Mouse (Mus musculus): ENCODE data around the gene Dab2ip.

The Dab2ip gene

DNA sequence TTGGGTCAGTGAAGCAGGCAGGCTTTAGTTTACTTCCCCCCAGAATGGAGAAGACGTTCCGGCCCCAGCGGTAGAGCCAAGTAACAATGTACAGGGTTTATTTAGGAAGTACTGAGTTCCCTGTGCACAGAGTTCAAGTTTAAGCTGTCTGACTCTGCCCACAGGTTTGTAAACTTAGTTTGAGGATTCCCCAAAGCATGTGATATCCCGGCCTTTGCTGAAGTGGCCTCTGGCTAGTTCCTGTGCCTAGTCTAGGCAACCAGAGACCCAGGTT lies 65.0 kb downstream of the Dab2ip start:
- no peak for DNase-seq (ENCODE audit: low read depth)

DNA sequence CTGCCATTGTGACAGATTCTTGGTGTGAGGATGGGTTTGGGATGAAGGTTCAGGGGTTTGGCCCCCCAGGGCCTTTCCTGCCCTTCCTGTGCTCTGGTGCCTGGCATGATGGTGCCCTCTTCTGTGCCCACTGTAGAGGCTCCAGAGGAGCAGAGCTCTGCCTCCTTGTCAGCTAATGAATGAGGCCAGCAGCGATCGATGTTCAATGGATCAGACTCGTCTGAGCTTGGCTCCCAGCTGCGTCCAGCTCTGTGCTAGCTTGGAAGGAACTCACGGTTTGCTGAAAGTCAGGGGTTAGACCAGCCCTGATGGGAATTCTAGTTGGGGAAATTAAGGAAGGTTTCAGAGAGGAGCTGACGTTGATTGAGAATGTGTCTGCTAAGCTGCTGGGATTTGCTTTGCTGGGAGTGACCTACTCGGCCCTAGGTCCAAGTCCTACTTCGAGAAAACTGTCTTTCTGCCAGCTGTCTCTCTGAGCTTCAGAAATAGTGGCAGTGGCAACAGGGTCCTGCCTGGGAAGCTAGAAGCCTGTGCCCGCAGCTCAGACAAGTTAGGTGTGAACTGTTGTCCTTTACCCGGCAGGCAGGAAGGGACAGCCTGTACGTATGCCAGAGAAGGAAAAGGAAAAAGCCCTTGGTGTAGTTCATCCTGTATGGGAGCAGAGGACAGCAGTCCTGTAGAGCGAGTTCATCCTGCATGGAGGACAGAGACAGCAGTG lies 65.5 kb downstream of the Dab2ip start:
- no peak for DNase-seq (ENCODE audit: low read depth)

DNA sequence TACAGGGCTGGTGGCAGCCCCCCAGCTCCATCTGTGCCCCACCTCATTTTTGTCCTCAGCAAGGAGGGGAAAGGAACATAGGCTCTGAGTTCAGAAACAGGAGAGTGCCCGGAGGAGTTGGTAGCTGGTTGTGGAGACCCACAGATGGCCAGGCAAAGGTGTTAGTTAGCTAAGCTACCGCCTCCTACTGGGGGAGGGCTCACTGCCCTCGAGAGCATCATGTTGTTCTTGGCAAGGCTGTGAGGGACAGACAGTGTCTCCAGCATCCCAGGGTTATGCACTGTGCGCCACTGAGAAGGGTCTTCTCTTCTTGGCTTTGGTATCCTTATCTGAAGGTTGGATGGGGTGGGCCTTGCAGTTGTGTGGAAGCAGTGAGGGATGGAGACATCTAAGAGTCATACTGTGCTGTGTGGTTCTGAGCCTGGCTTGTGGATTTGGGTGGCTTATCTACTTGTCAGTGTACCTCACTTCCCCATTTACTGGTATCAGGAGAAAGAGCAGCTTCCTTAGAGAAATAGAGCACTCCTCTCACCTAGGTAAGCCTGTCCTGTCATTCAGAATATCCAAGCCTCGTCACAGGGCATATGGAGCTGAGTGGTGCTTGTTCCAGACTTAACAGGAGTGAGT lies 66.4 kb downstream of the Dab2ip start:
- no peak for DNase-seq (ENCODE audit: low read depth)

DNA sequence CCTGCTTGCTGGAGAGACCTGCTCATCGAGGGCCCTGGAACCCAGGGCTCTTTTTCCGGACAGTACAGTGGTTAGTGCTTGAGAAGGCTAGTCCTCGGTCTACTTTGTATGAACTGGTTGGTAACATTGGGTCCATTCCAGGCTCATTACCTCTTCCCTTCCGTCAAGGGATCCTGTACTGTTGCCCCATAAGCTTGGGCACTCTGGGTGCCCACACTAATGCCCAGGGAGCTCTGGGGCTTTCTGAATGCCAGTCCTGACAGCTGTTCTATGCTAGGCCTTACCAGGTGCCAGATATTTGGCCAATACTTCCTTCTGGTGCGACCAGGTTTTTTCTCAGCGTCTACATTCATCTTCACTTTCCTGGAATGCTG lies 66.9 kb downstream of the Dab2ip start:
- no peak for DNase-seq (ENCODE audit: low read depth)

DNA sequence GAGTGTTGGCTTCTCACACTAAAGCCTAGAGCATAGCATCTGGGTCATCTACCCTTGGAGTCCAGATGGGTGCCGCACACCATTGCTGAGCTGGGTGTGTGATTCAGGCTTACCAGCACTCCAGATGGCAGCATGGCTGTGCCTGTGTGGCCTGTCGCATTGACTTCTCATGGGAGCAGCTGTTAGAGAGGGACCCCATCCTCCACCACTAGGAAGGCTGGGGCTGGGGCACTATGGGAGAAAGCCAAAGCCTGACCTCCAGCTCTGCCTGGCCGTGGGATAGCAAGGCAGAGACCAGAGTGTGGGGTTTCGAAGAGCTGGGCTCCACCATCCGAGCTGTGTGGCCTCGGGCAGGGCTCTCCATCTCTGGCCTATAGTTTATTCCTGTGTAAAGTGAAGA lies 67.5 kb downstream of the Dab2ip start:
- no peak for DNase-seq (ENCODE audit: low read depth)

DNA sequence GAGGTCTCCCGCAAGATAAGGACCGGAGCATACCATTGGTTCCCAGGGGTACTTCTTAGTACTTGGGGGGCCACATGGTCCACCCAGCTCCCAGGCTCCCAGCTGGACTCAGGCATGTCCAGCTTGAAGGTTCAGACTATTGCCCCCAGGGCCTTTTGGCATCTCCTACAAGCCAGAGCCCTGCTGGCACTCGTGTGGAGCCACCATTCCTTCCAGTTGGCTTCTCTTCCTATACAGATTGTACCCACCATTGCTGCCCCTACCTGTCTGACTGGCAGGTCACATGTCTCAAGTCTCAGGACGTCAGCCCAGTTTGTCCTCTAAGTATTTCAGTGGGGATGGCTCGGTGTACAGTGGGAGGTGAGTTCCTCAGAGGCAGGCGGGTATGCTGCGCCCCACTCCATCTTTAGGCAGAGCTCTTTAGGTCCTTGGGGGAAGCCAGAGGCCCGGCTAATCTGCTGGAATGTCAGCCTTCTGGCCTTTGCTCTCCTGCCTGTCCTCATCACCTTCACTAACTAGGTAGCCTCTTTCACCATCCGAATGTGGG lies 68.2 kb downstream of the Dab2ip start:
- DNase-seq (ENCODE audit: low read depth) = no peak

DNA sequence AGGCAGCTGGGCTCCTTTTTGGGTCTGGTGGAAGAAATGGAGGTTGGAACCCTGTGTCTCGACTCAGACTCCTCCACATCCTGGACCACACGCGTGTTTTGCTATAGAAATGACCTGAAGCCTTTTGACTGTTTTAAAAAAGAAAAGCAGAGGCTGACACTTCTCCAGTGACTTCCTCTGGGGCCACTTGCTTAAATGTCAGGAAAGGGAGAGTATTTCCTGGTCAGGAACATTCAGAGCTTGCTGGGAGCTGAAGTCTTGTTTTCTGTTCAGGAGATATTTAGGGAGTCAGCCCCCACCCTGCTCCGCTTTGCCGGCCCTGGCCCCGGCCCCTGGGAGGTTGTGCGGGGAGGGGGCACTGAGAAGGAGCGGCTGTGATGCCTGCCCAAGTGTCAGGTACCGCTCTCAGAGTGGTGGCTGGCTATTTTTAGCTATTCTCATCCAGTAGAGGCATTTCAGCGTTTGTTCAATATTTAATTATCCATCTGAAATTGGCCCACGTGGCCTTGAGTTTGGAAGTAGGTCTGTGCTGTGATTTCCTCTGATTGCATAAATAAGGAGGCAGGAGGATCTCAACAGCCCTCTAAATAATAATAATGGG lies 69.3 kb downstream of the Dab2ip start:
- no peak for DNase-seq (ENCODE audit: low read depth)

DNA sequence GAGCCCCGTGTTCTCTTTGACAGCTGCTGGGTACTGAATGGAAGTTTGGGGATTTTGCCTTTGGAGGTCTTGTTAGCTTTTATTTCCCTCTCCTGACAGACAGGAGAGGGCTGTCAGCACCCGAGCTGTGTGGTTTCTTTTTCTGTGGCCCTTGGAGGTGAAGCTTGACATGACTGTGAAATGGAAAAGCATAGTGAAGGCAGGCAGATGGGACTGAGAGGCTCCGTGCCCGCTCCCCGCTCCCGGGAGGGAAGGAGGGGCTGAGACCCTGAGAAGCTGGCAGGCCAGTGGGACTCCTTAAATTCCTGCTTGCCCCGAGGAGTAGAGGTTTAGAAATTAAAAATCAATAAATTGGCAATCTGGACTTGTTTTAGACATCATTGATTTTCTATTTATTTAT lies 70.0 kb downstream of the Dab2ip start:
- DNase-seq (ENCODE audit: low read depth) = no peak

DNA sequence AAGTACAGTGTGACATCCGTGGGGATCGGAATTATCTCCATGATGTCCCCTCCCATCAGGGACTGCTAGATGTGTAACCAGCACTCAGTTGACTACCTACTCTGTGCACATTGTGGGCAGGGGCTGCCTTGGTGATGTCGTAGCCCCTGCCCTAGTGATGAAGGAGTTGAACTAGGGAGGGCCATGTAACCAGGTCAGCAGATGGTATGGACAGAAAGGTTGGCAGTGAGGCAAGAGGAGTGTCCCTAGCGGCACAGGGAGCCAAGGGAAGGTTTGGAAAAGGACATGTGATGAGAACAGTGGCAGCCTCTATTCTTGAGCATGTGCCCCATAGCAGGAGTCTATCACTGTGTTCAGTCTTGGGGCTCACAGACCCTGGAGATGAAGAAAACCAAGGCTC lies 70.6 kb downstream of the Dab2ip start:
- DNase-seq (ENCODE audit: low read depth) = no peak

DNA sequence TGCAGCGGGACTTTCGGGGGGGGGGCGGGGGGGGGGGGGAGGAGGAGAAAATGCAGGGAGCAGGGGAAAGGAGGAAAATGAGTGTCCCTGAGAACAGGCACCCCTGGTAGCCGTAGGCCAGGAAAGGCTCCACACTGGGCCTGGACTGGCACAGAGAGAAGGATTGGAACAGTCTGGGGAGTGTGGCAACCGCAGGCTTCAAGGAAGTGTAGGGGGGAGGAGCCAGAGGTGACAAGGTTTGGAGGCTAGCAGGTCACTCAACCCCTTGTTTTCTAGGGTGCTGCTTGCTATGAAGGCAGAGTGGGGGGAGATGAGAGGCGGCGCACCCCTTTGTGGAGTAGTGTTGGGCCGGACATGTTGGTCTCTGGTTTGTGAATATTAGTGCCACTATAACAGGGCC lies 71.1 kb downstream of the Dab2ip start:
- no peak for DNase-seq (ENCODE audit: low read depth)

DNA sequence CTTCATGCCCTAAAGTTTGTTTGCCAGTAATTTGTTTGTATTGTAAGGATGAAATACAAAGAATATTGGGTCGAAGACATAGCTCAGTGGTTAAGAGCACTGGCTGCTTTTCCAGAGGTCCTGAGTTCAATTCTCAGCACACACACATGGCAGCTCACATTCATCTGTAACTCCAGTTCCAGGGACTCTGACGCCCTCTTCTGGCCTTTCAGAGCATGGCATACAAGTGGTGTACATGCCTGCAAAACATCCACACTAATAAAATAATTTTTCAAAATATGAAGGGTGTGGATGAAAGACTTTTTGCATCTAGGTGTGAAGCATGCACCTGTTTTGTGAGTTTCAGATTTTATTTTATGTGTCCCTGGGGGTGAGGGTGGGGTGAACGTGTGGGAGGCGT lies 75.3 kb downstream of the Dab2ip start:
- no peak for DNase-seq (ENCODE audit: low read depth)

DNA sequence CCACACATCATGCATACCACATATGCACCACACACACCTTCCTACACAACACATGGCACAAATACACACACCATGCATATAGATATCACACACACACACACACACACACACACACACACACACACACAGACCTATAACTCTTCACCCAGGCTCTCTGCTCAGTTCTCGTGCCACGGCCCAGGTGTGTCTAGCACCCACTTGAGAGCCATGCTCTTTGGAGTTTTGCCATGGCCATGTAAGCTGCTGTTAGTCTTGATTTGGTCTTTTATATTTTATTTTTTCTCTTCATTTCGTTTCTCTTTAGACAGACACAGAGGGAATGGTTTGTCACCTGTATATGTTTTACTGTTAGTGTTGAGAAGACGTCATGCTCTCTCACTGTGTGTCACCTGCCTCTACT lies 76.9 kb downstream of the Dab2ip start:
- DNase-seq (ENCODE audit: low read depth) = no peak

DNA sequence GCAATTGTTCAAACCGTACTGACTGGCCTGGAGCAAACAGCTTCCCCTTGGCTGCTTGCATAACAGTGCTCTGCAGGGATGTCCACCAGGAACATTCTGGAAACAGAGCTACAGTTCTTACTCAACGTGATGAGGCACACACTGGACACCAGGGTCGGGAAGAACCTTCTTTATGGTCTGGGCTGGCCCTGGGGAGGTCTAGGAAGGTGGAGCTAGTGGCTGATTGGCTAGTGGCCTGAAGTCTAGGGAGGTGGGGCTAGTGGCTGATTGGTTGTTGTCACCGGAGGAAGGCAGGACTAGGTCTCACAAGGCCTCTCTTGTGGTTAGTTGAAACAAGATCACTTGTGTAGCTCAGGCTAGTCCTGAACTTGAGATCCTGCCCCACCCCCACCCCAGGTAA lies 77.5 kb downstream of the Dab2ip start:
- DNase-seq (ENCODE audit: low read depth) = no peak

DNA sequence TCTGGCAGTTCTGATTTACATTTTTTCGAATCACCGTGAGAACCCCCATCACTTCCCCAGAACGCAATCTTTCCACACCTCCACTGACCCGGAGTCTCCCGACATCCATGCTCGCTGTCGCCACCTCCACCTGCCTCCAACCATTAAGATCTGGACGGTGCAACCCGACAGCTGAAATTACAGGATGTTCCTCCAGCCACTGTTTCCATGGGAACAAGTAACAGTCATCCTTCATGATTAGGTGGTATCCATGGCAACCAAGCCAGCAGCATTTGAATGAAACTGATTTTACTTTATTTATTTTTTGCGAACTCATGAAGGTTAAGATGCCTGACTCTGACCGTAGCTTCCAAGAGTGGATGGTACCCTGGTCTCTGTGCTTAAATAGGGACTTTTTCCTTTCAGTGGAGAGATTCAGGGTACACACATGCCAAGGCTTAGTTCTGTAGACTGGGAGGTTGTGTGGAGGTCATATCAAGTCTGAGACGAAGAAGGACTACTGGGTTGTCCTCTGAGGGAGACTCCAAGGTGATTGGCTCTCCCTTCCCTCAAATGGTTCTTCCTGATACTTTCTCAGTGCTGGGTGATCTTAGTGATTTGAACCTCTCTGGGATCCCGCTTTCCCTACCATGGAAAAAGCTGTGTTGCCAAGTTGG lies 79.9 kb downstream of the Dab2ip start:
- no peak for DNase-seq (ENCODE audit: low read depth)

DNA sequence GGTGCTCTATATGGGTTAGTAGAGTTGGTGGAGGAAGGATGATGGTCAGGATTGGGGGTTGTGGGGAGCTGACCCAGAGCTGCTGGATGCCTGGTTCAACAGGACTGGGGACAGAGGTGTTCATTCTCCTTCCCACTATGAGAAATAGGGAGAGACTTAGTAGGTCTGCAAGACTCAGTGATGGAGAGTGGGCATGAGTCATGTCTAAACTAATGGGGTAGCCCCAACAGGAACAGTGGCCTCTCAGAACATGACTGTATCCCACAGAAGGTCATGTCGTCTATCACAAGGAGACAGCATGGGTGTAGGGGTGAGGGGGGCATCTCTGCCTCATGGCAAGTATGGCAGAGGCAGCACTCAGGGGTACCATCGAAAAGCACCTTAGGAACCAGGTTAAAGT lies 81.7 kb downstream of the Dab2ip start:
- DNase-seq (ENCODE audit: low read depth) = no peak

DNA sequence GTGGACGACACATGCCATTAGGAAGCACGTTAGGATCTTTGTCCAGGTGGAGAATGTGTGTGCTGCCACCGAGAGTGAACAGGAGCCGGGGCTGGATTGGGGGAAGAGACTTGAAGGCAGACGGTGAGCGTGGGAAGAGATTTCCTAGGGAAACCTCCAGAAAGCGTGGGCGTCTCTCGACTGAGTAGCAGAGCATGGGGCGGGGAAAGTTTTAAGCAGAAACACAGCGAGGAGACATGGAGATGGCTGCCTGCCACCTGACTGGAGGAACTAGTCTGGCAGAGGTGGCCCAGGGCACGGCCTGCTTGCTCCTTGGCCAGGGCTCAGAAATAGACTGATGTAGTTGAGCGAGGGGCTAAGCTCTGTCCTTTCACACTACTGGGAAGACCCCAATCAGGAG lies 82.5 kb downstream of the Dab2ip start:
- no peak for DNase-seq (ENCODE audit: low read depth)

DNA sequence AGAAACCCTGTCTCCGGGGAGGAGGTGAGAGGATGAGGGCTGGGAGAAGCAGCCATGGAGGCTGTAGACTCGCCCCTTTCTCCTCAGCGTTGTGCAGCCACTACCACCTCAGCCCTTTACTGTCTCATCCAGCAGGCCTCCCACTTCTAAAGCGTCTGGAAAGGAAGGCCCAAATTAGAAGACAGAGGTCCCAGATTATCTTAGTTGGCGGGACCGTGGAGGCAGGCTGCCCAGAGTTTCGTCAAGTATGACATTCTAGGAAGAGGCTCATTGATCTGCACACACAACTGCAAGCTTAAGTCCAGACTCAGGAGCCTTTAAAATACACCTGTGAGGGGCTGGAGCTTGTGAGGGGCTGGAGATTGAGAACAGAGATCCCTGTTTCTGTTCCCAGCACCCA lies 84.2 kb downstream of the Dab2ip start:
- no peak for DNase-seq (ENCODE audit: low read depth)

DNA sequence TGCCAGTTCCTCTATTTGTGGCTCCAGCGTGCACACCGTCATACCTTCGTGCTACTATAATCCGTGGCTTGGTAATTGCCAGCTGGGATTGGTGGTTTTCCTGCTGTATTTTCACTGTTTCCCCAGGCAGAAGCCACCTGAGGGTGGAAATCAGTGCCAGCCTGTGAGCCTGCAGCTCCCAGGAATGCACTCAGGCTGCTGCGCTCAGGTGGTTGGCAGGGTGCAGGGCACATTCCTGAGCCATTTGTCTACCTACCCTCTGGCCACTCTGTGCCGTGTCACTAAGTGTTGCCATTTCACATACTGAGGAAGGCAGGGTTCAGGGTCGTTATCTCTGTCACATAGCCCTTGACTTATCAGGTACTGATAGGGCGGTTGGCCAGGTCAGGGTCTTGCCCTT lies 88.5 kb downstream of the Dab2ip start:
- DNase-seq (ENCODE audit: low read depth) = no peak

DNA sequence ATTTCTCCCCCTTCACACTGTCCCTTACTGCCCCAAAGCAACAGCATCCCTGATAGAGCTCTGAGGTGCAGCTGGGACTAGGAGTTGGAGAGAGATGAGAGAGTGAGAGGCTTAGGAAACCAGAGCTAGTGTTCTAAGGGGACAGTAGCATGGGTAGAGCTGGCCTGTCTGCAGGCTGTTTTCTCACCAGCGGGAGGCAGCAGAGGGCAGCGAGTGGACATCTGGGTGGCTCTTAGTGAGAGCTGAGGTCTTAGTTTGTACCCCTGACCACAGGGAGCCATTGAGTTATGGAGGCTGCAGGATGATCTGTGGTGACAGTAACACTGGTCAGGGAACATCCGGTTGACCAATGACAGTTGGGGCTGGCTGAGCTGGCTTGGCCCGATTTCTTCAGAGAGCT lies 91.6 kb downstream of the Dab2ip start:
- peak; percentile 45 for DNase-seq (ENCODE audit: low read depth)

DNA sequence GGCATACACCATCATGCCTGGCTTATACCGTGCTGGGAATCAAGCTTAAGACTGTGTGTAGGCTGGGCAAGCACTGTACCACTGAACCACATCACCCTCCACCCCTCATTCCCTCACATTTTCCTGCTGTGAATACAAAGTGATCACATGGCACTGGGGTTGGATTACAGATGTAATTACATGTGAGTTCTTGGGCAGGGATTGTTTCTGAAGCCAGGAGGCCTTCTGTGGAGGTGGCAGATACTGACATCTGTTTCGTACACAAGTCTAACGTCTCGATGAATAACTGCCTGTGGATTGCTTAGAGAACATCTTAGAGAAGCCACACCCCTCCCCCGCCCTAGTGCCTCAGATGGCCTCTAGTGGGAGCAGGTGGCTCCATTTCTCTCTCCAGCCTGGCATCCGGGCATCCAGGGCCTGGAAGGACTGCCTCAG lies 93.2 kb downstream of the Dab2ip start:
- DNase-seq (ENCODE audit: low read depth) = no peak

DNA sequence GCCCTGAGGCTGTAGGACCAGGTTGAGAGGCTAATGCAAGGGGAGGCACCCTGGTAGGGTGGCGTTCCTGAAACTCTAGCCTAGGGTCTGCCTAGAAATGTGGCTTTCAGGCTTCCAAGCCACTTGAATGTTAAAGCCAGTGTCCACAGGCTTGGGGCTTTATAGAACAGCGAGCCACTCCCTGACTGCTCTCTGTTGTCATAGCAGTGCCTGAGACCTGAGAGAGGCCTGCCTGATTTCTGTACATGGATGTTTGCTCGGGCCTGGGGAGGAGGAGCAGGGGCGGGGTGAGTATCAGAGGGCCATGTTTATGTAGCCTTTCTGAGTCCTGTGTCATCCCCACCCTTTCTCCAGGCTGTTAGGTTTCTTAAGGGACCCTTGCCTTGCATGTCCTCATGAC lies 94.9 kb downstream of the Dab2ip start:
- no peak for DNase-seq (ENCODE audit: low read depth)

DNA sequence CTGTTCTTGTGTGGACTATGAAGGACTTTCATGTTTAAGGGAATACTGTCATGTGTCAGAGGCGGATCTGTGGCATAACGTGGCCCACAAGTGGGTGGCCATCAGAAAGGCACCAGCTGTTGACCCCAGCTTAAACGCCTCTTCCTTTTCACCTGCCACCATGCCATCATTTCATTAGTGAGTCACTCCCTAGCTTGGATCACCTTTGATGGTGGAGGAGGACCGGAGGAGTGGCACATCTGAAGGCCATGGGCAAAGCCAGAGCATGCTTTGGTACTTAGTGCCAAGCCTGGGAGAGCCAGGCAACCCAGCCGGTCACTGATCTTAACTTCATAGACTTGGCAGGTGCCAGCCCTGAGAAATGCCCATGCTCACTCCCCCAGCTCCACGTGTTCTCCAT lies 96.7 kb downstream of the Dab2ip start:
- no peak for DNase-seq (ENCODE audit: low read depth)

DNA sequence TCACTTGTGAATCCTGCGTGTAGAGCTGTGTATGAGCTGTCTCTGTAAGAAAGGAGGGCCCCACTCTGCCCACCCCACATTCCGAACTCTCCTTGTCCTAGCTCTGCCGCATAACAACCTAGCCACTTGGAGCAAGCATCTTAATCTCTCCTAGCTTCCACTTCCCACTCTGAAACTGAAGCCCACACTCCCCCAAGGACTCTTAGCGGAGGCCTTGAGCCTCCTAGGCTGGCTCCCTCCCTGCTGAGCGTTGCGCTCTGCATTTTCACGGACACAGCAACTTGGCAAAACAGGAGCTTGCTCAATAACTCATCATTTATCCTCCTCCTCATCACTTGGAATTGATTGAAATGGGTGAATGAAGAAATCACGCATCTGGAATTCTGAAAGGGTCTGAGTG lies 97.9 kb downstream of the Dab2ip start:
- DNase-seq (ENCODE audit: low read depth) = no peak
